Mouse (Mus musculus): ENCODE data around the gene Fam126a. TPM values are rescaled to one million over a fixed set of nuclear protein-coding genes. Genes with fewer than 3 reads are reported as not detected.

Fam126a gene
- total RNA-seq, 1 experiment, result 10.7 TPM

DNA sequence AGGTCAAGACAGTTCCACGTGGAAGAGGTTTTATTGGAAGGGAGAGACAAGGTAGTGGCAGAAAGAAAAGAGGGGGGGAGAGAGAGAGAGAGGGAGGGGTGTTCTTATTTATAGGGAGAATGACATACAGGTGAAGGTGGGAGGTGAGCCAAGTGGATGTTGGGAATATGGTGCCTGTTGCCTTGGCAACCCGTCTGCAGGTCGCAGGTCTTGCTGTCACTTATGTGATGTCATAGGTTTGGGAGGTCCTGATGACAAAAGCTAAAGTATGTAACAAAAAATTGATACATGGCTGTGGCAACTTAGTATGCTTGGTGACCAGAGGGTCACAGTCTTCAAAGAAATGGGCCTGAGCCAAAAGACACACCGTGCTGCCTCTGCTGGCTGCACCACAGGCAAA, 10.1 kb downstream of the Fam126a start:
- H3K27ac ChIP-seq (ENCODE audit: insufficient read depth, low read depth, low read length, poor library complexity, severe bottlenecking), result no peak overlapping the region
- no peak for TF ChIP-seq ZNF384 (IDR thresholded peaks at IDR 0.05; ENCODE audit: low read depth, low read length)
- TF ChIP-seq HCFC1 (IDR thresholded peaks at IDR 0.05; ENCODE audit: borderline replicate concordance, insufficient read depth, low read length), result no peak
- TF ChIP-seq CHD2 (IDR thresholded peaks at IDR 0.05; ENCODE audit: low read depth, low read length), result no peak
- no peak for TF ChIP-seq MAFK (IDR thresholded peaks at IDR 0.05; ENCODE audit: insufficient read depth, low read depth, low read length)
- TF ChIP-seq ZC3H11A (IDR thresholded peaks at IDR 0.05; ENCODE audit: borderline replicate concordance, low read depth, low read length), result no peak
- no peak overlapping the region for H3K9ac ChIP-seq (ENCODE audit: insufficient read depth, low read depth, low read length, poor library complexity, severe bottlenecking)
- H3K9me3 ChIP-seq (ENCODE audit: control insufficient read depth, insufficient read depth, low read depth, low read length), result no peaks in the 10 kb centered on the region
- no peak overlapping the region for H3K4me3 ChIP-seq (ENCODE audit: insufficient read depth in 1 of 2, low read depth in 1 of 2, low read length in 2 of 2, poor library complexity in 1 of 2, severe bottlenecking in 1 of 2)
- no peaks in the 10 kb centered on the region for H3K36me3 ChIP-seq (ENCODE audit: control insufficient read depth, insufficient read depth, low read length, poor library complexity, severe bottlenecking)
- in situ Hi-C loops (cut with MboI; ENCODE audit: low sequenced_read_pairs in 2 of 2, unreplicated experiment in 2 of 2), result no loop called here
- DNase-seq (ENCODE audit: low read depth, low spot score), result no peak
- peaks cover 0 to 5% of the 10 kb centered on the region in 2 experiments; a peak in 2 of 4 replicates for H3K4me1 ChIP-seq (ENCODE audit: control insufficient read depth in 2 of 2, insufficient read depth in 2 of 2, low read length in 2 of 2, poor library complexity in 1 of 2)

DNA sequence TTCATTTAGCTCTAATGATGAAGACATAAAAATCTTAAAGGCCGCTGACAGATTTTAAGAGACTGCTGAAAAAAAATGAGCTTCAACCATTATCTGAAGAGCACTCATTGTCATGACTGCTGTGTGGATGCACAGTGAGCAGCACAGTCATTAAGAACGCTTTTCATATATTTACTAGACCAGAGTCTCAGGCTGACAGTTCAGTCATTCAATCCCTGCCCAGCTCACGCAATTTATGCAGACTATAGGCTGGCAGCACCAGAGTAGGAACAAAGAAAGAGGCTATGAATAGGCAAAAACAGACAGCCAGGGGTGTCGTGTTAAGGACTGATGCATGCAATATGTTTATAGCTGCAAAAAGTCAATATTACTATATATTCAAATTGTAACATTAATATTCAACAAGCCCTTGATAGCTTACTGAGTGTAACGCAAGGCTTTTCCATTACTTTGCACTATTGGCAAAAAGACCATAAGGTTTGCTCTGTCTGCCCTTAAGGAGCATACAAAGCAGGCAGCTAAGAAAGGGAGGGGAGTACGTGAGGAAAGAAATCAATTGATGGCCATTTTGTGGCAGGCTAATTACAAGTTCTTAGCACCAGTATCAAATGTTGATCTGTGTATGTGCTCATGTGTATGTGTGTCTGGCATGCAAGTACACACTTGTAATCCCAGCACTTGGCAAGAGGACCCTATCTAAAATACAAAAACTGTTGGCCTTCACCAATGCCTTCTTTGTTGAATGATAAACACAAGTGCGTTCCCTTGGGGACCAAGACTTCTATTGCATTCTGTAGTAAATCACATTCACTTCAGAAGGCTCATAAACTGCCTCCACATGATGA, 10.9 kb downstream of the Fam126a start:
- DNase-seq (ENCODE audit: low read depth, low spot score), result no peak
- no peak overlapping the region for H3K9ac ChIP-seq (ENCODE audit: insufficient read depth, low read depth, low read length, poor library complexity, severe bottlenecking)
- TF ChIP-seq MAFK (IDR thresholded peaks at IDR 0.05; ENCODE audit: insufficient read depth, low read depth, low read length), result no peak
- no peak for TF ChIP-seq ZNF384 (IDR thresholded peaks at IDR 0.05; ENCODE audit: low read depth, low read length)
- no peak for TF ChIP-seq HCFC1 (IDR thresholded peaks at IDR 0.05; ENCODE audit: borderline replicate concordance, insufficient read depth, low read length)
- no peak for TF ChIP-seq ZC3H11A (IDR thresholded peaks at IDR 0.05; ENCODE audit: borderline replicate concordance, low read depth, low read length)
- no peak for TF ChIP-seq CHD2 (IDR thresholded peaks at IDR 0.05; ENCODE audit: low read depth, low read length)
- H3K4me1 ChIP-seq (ENCODE audit: control insufficient read depth in 2 of 2, insufficient read depth in 2 of 2, low read length in 2 of 2, poor library complexity in 1 of 2), result peaks cover 0 to 5% of the 10 kb centered on the region in 2 experiments; a peak in 2 of 4 replicates
- no peaks in the 10 kb centered on the region for H3K9me3 ChIP-seq (ENCODE audit: control insufficient read depth, insufficient read depth, low read depth, low read length)
- no peak overlapping the region for H3K4me3 ChIP-seq (ENCODE audit: insufficient read depth in 1 of 2, low read depth in 1 of 2, low read length in 2 of 2, poor library complexity in 1 of 2, severe bottlenecking in 1 of 2)
- no peak overlapping the region for H3K27ac ChIP-seq (ENCODE audit: insufficient read depth, low read depth, low read length, poor library complexity, severe bottlenecking)
- in situ Hi-C loops (cut with MboI; ENCODE audit: low sequenced_read_pairs in 2 of 2, unreplicated experiment in 2 of 2), result no loop called here
- H3K36me3 ChIP-seq (ENCODE audit: control insufficient read depth, insufficient read depth, low read length, poor library complexity, severe bottlenecking), result no peaks in the 10 kb centered on the region

DNA sequence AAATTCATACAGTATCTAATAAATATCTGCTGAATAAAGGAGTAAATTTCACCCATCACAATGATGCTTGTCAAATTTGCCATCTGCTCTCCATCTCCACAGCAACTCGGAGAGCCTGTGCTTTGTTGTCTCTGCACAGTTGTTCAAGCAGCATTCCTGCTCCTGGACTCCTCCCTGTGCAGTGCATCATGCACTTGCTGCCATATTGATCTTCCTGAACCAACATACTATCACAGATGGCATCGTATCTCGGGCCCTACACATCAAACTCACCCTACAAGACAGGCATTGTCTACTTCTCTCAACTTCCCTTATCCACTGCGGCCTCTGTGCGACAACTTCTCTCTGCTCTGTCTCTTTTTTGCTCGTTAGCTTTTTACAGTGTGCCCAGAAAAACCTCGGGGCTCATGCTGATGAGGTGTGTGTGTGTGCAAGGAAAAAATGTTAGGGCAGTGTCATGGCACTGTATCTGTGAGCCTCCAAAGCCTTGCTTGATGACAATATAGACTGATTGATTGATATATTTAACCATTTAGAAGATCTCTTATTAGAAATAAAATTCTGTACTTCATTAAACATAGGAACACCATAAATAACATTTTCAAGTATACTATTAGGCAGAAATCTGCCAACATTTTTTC, 11.7 kb downstream of the Fam126a start:
- H3K27ac ChIP-seq (ENCODE audit: insufficient read depth, low read depth, low read length, poor library complexity, severe bottlenecking), result no peak overlapping the region
- no peak for TF ChIP-seq ZC3H11A (IDR thresholded peaks at IDR 0.05; ENCODE audit: borderline replicate concordance, low read depth, low read length)
- TF ChIP-seq ZNF384 (IDR thresholded peaks at IDR 0.05; ENCODE audit: low read depth, low read length), result no peak
- no peak for TF ChIP-seq MAFK (IDR thresholded peaks at IDR 0.05; ENCODE audit: insufficient read depth, low read depth, low read length)
- TF ChIP-seq HCFC1 (IDR thresholded peaks at IDR 0.05; ENCODE audit: borderline replicate concordance, insufficient read depth, low read length), result no peak
- no peak for TF ChIP-seq CHD2 (IDR thresholded peaks at IDR 0.05; ENCODE audit: low read depth, low read length)
- no peak for DNase-seq (ENCODE audit: low read depth, low spot score)
- in situ Hi-C loops (cut with MboI; ENCODE audit: low sequenced_read_pairs in 2 of 2, unreplicated experiment in 2 of 2), result no loop called here
- H3K36me3 ChIP-seq (ENCODE audit: control insufficient read depth, insufficient read depth, low read length, poor library complexity, severe bottlenecking), result no peaks in the 10 kb centered on the region
- H3K9me3 ChIP-seq (ENCODE audit: control insufficient read depth, insufficient read depth, low read depth, low read length), result no peaks in the 10 kb centered on the region
- no peak overlapping the region for H3K9ac ChIP-seq (ENCODE audit: insufficient read depth, low read depth, low read length, poor library complexity, severe bottlenecking)
- H3K4me1 ChIP-seq (ENCODE audit: control insufficient read depth in 2 of 2, insufficient read depth in 2 of 2, low read length in 2 of 2, poor library complexity in 1 of 2), result peaks cover 0 to 5% of the 10 kb centered on the region in 2 experiments; a peak in 2 of 4 replicates
- H3K4me3 ChIP-seq (ENCODE audit: insufficient read depth in 1 of 2, low read depth in 1 of 2, low read length in 2 of 2, poor library complexity in 1 of 2, severe bottlenecking in 1 of 2), result no peak overlapping the region

DNA sequence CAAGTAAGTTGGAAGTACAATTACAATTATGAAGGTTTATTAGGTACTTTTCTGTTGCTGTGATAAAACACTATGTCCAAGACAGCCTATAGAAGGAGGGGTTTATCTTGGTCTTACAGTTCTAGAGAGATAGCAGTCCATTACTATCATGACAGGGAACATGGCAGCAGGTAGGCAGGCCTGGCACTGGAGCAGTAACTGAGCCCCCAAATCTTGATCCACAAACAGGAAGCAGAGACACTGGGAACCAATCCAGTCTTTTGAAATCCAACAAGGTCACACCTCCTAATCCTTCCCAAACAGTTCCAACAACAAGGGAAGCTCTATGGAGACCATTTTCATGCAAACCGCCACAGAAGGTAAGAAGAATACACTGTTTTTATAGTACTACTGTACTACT, 13.6 kb downstream of the Fam126a start:
- in situ Hi-C loops (cut with MboI; ENCODE audit: low sequenced_read_pairs in 2 of 2, unreplicated experiment in 2 of 2), result no loop called here
- no peak overlapping the region for H3K27ac ChIP-seq (ENCODE audit: insufficient read depth, low read depth, low read length, poor library complexity, severe bottlenecking)
- H3K4me1 ChIP-seq (ENCODE audit: control insufficient read depth in 2 of 2, insufficient read depth in 2 of 2, low read length in 2 of 2, poor library complexity in 1 of 2), result peaks cover 0 to 5% of the 10 kb centered on the region in 2 experiments; a peak in 2 of 4 replicates
- no peak for DNase-seq (ENCODE audit: low read depth, low spot score)
- H3K4me3 ChIP-seq (ENCODE audit: insufficient read depth in 1 of 2, low read depth in 1 of 2, low read length in 2 of 2, poor library complexity in 1 of 2, severe bottlenecking in 1 of 2), result no peak overlapping the region
- no peak overlapping the region for H3K9ac ChIP-seq (ENCODE audit: insufficient read depth, low read depth, low read length, poor library complexity, severe bottlenecking)
- no peaks in the 10 kb centered on the region for H3K36me3 ChIP-seq (ENCODE audit: control insufficient read depth, insufficient read depth, low read length, poor library complexity, severe bottlenecking)
- TF ChIP-seq ZNF384 (IDR thresholded peaks at IDR 0.05; ENCODE audit: low read depth, low read length), result no peak
- TF ChIP-seq CHD2 (IDR thresholded peaks at IDR 0.05; ENCODE audit: low read depth, low read length), result no peak
- TF ChIP-seq HCFC1 (IDR thresholded peaks at IDR 0.05; ENCODE audit: borderline replicate concordance, insufficient read depth, low read length), result no peak
- TF ChIP-seq MAFK (IDR thresholded peaks at IDR 0.05; ENCODE audit: insufficient read depth, low read depth, low read length), result no peak
- no peak for TF ChIP-seq ZC3H11A (IDR thresholded peaks at IDR 0.05; ENCODE audit: borderline replicate concordance, low read depth, low read length)
- no peaks in the 10 kb centered on the region for H3K9me3 ChIP-seq (ENCODE audit: control insufficient read depth, insufficient read depth, low read depth, low read length)
